Mouse (Mus musculus) embryonic facial prominence, embryonic 11.5 days (tissue): Measurements from ENCODE around the gene H2-M10.3. TPM values are rescaled to one million over a fixed set of nuclear protein-coding genes. Genes with fewer than 3 reads are reported as not detected.
A peak's percentile ranks its signal among the peaks of the same experiment; 100 is the strongest.
"Not testable (repeated sequence)": the region's sequence is repeated elsewhere in the genome, so short reads cannot be mapped to it uniquely, and the experiment has no call there.

Experiments used
- ATAC-seq: fragments of 200-750 bp; cut with Nextera tagmentation; replicated peaks from 2 replicates; pipeline ENCODE4 v1.8.0; 2017; ENCODE audit warnings: low read depth; ENCODE audit not compliant: insufficient number of reproducible peaks, low FRiP score, low TSS enrichment
- DNase-seq: peaks from one replicate; pipeline ENCODE4 v3.0.0-alpha.2; 2015; ENCODE audit warnings: low spot score
- H3K27ac ChIP-seq: fragments of 300-500 bp; sonication (generic); replicated peaks from 2 replicates; pipeline ENCODE4 v1.5.1; 2014; ENCODE audit warnings: mild to moderate bottlenecking, low read depth, low read length, control low read depth
- H3K27me3 ChIP-seq: fragments of 300-500 bp; sonication (generic); 2 replicates; pipeline ENCODE4 v1.6.1; 2014; ENCODE audit warnings: mild to moderate bottlenecking, low read length, moderate library complexity, mixed read lengths; ENCODE audit not compliant: control insufficient read depth, insufficient read depth
- H3K36me3 ChIP-seq: fragments of 300-500 bp; sonication (generic); replicated peaks from 2 replicates; pipeline ENCODE4 v1.6.1; 2014; ENCODE audit warnings: low read depth, mild to moderate bottlenecking, low read length, moderate library complexity, mixed read lengths; ENCODE audit not compliant: control insufficient read depth, insufficient read depth
- H3K4me1 ChIP-seq: fragments of 300-500 bp; sonication (generic); 2 replicates; pipeline ENCODE4 v1.6.1; 2014; ENCODE audit warnings: low read length, mixed read lengths; ENCODE audit not compliant: control insufficient read depth, insufficient read depth
- H3K4me2 ChIP-seq: fragments of 300-500 bp; sonication (generic); 2 replicates; pipeline ENCODE4 v1.6.1; 2014; ENCODE audit warnings: low read depth, mild to moderate bottlenecking, control low read depth, low read length, moderate library complexity
- H3K4me3 ChIP-seq: fragments of 300-500 bp; sonication (generic); 2 replicates; pipeline ENCODE4 v1.5.1; 2014; ENCODE audit warnings: low read depth, low read length, control low read depth
- H3K9ac ChIP-seq: fragments of 300-500 bp; sonication (generic); replicated peaks from 2 replicates; pipeline ENCODE4 v1.6.1; 2014; ENCODE audit warnings: mild to moderate bottlenecking, control low read depth, low read length
- H3K9me3 ChIP-seq: fragments of 300-500 bp; sonication (generic); replicated peaks from 2 replicates; pipeline ENCODE4 v1.6.1; 2016; ENCODE audit warnings: mild to moderate bottlenecking, low read length, inconsistent platforms, mixed read lengths; ENCODE audit not compliant: control insufficient read depth
- WGBS: fragments of 180-500 bp; shearing (Covaris S2); extraction: QIAGEN DNeasy Blood & Tissue Kit; methylation state at CpG from one replicate; pipeline ENCODE4 v1.1.7; 2014; 5-methylcytosine and 5-hydroxymethylcytosine counted together
- polyA plus RNA-seq: library from polyadenylated mRNA; unstranded; fragments of >200 nt; fragmentation: Nextera tagmentation; extraction: Ambion mirVana; gene quantifications from 2 replicates; pipeline ENCODE4 v1.2.1, GENCODE M21; 2014

H2-M10.3 gene
- polyA plus RNA-seq, 1 experiment from 2014 or later = not detected

- H3K9ac ChIP-seq, H3K36me3 ChIP-seq, H3K4me2 ChIP-seq, H3K4me3 ChIP-seq, H3K27ac ChIP-seq, H3K4me1 ChIP-seq, ATAC-seq, H3K27me3 ChIP-seq, H3K9me3 ChIP-seq: not testable (repeated sequence)
- DNase-seq = peak; percentile 64
Observed at GRCm38 (mm10) chr17:36355343-36355742, 12.9 kb downstream of the H2-M10.3 start.

GRCm38 (mm10) chr17:36326055-36326454 lies 42.2 kb downstream of the H2-M10.3 start, which contains the start of gene H2-M10.1:
TSS of gene H2-M10.1 (minus strand) at chr17:36326155.
- H3K9me3 ChIP-seq = no peaks in the 10 kb centered on the region
- DNase-seq (no peak), ATAC-seq (no peak)
- no peaks in the 10 kb centered on the region for H3K27me3 ChIP-seq
- WGBS = 86% methylated on average over 4 of the region's 4 CpGs
- no peaks in the 10 kb centered on the region for H3K4me1 ChIP-seq
- no peak within 1 kb of the TSS for H3K4me2 ChIP-seq
- no peaks in the 10 kb centered on the region for H3K36me3 ChIP-seq
- no peak within 1 kb of the TSS for H3K4me3 ChIP-seq
- no peak within 1 kb of the TSS for H3K27ac ChIP-seq
- no peak within 1 kb of the TSS for H3K9ac ChIP-seq

GRCm38 (mm10) chr17:36315689-36316253 lies 52.4 kb downstream of the H2-M10.3 start:
- 19% methylated on average over 5 of the region's 5 CpGs for WGBS
- peak overlapping the region; percentile 59 for H3K4me2 ChIP-seq
- no peaks in the 10 kb centered on the region for H3K9me3 ChIP-seq
- H3K9ac ChIP-seq = peak overlapping the region; percentile 54; the same call in 1 of the 2 replicates
- no peaks in the 10 kb centered on the region for H3K27me3 ChIP-seq
- peak overlapping the region; percentile 40 for H3K4me3 ChIP-seq
- H3K27ac ChIP-seq = no peak overlapping the region
- ATAC-seq (no peak), DNase-seq (peak; percentile 9)
- no peaks in the 10 kb centered on the region for H3K4me1 ChIP-seq
- no peaks in the 10 kb centered on the region for H3K36me3 ChIP-seq

GRCm38 (mm10) chr17:36315041-36315688 lies 53.1 kb downstream of the H2-M10.3 start:
- peak overlapping the region; percentile 54 for H3K9ac ChIP-seq
- H3K27ac ChIP-seq = no peak overlapping the region
- peak; percentile 76 for ATAC-seq
- no peaks in the 10 kb centered on the region for H3K27me3 ChIP-seq
- no peaks in the 10 kb centered on the region for H3K9me3 ChIP-seq
- under 1% methylated on average over 19 of the region's 19 CpGs for WGBS
- no peaks in the 10 kb centered on the region for H3K36me3 ChIP-seq
- H3K4me2 ChIP-seq = peak overlapping the region; percentile 59
- DNase-seq = peak; percentile 60
- no peaks in the 10 kb centered on the region for H3K4me1 ChIP-seq
- H3K4me3 ChIP-seq = peak overlapping the region; percentile 40

Other genes with a start within 250 kb of the H2-M10.3 start
- gene Gm19684, start 246.7 kb downstream of the H2-M10.3 start, polyA plus RNA-seq = not detected in 2 replicates
- not detected in 2 replicates for gene Gm7030, start 239.0 kb downstream of the H2-M10.3 start, polyA plus RNA-seq
- not detected in 2 replicates for gene Gm8909, start 199.9 kb downstream of the H2-M10.3 start, polyA plus RNA-seq
- not detected in 2 replicates for gene H2-T3, start 178.1 kb downstream of the H2-M10.3 start, polyA plus RNA-seq
- 83.6 and 92.6 TPM in 2 replicates for gene Rpp21, start 110.3 kb downstream of the H2-M10.3 start, polyA plus RNA-seq
- 14.0 and 15.6 TPM in 2 replicates for gene Trim39, start 96.2 kb downstream of the H2-M10.3 start, polyA plus RNA-seq
- gene H2-M10.2, start 81.9 kb downstream of the H2-M10.3 start, polyA plus RNA-seq = not detected in 2 replicates
- gene H2-M10.1, start 42.3 kb downstream of the H2-M10.3 start, polyA plus RNA-seq = not detected in 2 replicates
- not detected in 2 replicates for gene H2-M10.4, start 93.9 kb upstream of the H2-M10.3 start, polyA plus RNA-seq
- gene H2-M11, start 178.7 kb upstream of the H2-M10.3 start, polyA plus RNA-seq = not detected in 2 replicates